Mouse (Mus musculus) E14TG2a.4 (cell line): ENCODE results near the gene Dab1.

ENCODE experiments used
- CTCF ChIP-seq: conservative IDR thresholded peaks from 2 replicates; pipeline ENCODE4 v1.5.1; 2014; ENCODE audit warnings: low read length
- NANOG ChIP-seq: IDR thresholded peaks from 2 replicates; pipeline ENCODE4 v1.6.1; 2014; ENCODE audit warnings: borderline replicate concordance, low read length, mixed read lengths
- POU5F1 ChIP-seq: IDR thresholded peaks from 2 replicates; pipeline ENCODE4 v1.6.1; 2014; ENCODE audit warnings: low read length, borderline replicate concordance

DNA sequence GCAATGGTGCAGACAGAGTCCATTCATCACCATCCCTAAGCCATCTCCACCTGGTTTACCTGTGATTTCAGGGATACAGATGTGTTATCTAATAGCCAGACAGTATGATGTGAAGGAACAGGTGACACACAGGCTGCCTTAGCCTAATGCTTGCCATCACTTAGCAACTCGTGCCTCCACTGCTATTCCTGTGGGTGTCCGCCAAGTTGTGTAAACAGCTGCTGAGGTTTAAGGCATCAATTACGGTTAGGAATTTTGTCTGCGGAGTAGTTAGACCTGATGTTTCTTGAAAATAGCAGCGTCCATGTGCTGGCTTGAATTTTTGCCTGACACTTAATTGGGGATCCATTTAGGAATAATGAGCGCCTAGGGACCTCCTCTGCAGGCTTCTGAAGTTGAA is 487.1 kb downstream of the Dab1 start:
- TF ChIP-seq CTCF (no peak), POU5F1 (no peak), NANOG (no peak)
